Mouse (Mus musculus) heart, embryonic 13.5 days (tissue): ENCODE measurements at regions not wholly inside any gene's neighbourhood (a gene's known extent, or its start where the extent isn't known, plus 50 kb on each side); places are given as distances from the start of the nearest gene placed in this dataset.

Experiments
- ATAC-seq: fragments of 200-750 bp; cut with Nextera tagmentation; 2 replicates; pipeline ENCODE4 v1.8.0; 2017; ENCODE audit warnings: moderate TSS enrichment; ENCODE audit not compliant: insufficient number of reproducible peaks, low FRiP score, low TSS enrichment; ENCODE audit errors: extremely low read depth
- H3K27ac ChIP-seq: fragments of 300-500 bp; sonication (generic); replicated peaks from 2 replicates; pipeline ENCODE4 v1.5.1; 2015; ENCODE audit warnings: moderate library complexity, mild to moderate bottlenecking, inconsistent platforms
- H3K27me3 ChIP-seq: fragments of 300-500 bp; sonication (generic); replicated peaks from 2 replicates; pipeline ENCODE4 v1.6.1; 2015; ENCODE audit warnings: mild to moderate bottlenecking, inconsistent platforms
- H3K36me3 ChIP-seq: fragments of 300-500 bp; sonication (generic); 2 replicates; pipeline ENCODE4 v1.6.1; 2015; ENCODE audit warnings: mild to moderate bottlenecking, inconsistent platforms
- H3K4me1 ChIP-seq: fragments of 300-500 bp; sonication (generic); 2 replicates; pipeline ENCODE4 v1.6.1; 2015; ENCODE audit warnings: inconsistent platforms
- H3K4me2 ChIP-seq: fragments of 300-500 bp; sonication (generic); 2 replicates; pipeline ENCODE4 v1.6.1; 2015; ENCODE audit warnings: inconsistent platforms, mild to moderate bottlenecking, moderate library complexity
- H3K4me3 ChIP-seq: fragments of 300-500 bp; sonication (generic); 2 replicates; pipeline ENCODE4 v1.5.1; 2015; ENCODE audit warnings: moderate library complexity, mild to moderate bottlenecking, inconsistent platforms
- H3K9ac ChIP-seq: fragments of 300-500 bp; sonication (generic); 2 replicates; pipeline ENCODE4 v1.6.1; 2015; ENCODE audit warnings: inconsistent platforms, mild to moderate bottlenecking, moderate library complexity
- H3K9me3 ChIP-seq: fragments of 300-500 bp; sonication (generic); 2 replicates; pipeline ENCODE4 v1.6.1; 2016; ENCODE audit warnings: inconsistent platforms
- WGBS: fragments of 180-500 bp; shearing (Covaris S2); methylation state at CpG from one replicate; pipeline ENCODE4 v1.1.7; 2015; ENCODE audit warnings: mixed read lengths; 5-methylcytosine and 5-hydroxymethylcytosine counted together

DNA sequence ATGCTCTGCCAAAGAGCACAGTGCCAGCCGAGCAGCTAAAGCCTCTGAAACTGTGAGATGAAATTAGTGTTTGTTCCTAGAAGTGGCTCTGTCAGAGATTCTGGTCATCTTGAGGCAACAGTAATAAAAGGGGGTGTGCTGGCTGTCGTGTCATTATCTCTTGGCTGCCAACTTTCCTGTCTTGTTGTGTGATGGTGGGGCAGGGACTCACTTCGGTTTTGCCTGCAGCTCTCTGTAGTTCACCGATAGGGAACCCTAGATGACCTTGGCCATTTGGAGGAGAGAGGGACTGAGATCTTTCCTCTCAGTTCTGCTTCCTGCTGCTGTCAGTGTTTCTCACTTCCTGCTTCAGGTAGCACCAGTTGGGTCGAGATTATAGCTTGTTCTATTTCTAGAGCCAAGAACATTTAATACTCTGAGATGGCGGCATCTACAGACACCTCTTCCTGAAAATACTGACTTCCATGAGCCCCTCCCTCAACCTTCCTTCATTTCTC, 159.8 kb upstream of the Kbtbd8 start:
- H3K4me1 ChIP-seq = peaks cover 19% of the 10 kb centered on the region
- H3K27me3 ChIP-seq = peaks cover 7% of the 10 kb centered on the region; the same call in 1 of the 2 replicates
- no peak overlapping the region for H3K4me3 ChIP-seq
- H3K9me3 ChIP-seq = peaks cover 8% of the 10 kb centered on the region
- 55% methylated on average over 6 of the region's 6 CpGs for WGBS
- no peak overlapping the region for H3K27ac ChIP-seq
- ATAC-seq = no peak
- H3K9ac ChIP-seq = no peak overlapping the region
- H3K4me2 ChIP-seq = no peak overlapping the region
- no peaks in the 10 kb centered on the region for H3K36me3 ChIP-seq

DNA sequence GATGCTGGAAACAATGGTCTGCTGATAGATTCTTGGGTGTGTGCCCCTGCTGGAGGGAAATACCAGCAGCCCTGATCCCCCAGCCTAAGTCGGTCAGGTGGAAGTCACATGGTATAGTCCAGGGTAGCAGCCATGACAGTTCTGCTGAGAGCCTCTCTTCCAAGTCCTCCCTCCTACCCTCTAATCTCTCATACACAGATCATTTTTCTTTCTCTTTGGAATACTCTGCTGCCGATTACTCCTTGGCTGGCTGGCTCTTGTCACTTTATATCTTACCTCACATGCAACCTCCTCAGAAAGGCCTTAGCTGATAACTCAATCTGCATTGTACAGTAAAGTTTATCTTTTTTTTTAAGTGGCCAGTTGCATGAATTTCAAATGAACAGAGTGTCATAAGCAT, 162.5 kb upstream of the Kbtbd8 start:
- Histone ChIP-seq H3K9me3 (peaks cover 8% of the 10 kb centered on the region), H3K36me3 (no peaks in the 10 kb centered on the region), H3K4me2 (no peak overlapping the region), H3K4me3 (no peak overlapping the region), H3K27ac (no peak overlapping the region), H3K4me1 (peaks cover 11% of the 10 kb centered on the region), H3K9ac (no peak overlapping the region), H3K27me3 (peaks cover 12% of the 10 kb centered on the region; the same call in 1 of the 2 replicates)
- 42% methylated on average over 2 of the region's 2 CpGs for WGBS
- ATAC-seq = no peak

DNA sequence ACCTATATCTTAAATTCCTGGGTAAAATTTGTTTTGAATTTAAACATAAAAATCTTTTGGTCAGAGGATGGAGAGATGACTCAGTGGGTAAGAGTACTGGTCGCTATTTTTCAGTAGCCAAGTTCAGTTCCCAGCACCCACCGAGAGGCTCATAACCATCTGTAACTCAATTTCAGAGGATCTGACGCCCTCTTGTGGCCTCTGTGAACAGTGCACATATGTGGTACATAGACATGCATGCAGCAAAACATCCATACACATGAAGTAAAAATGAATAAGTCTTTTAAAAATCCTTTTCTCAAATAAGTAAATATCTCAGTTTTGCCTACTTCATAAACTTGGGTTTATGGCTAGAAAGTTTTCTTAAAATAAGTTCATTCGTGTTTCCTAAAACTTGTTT, 163.4 kb upstream of the Kbtbd8 start:
- Histone ChIP-seq H3K36me3 (no peaks in the 10 kb centered on the region), H3K27me3 (peaks cover 12% of the 10 kb centered on the region; the same call in 1 of the 2 replicates)

DNA sequence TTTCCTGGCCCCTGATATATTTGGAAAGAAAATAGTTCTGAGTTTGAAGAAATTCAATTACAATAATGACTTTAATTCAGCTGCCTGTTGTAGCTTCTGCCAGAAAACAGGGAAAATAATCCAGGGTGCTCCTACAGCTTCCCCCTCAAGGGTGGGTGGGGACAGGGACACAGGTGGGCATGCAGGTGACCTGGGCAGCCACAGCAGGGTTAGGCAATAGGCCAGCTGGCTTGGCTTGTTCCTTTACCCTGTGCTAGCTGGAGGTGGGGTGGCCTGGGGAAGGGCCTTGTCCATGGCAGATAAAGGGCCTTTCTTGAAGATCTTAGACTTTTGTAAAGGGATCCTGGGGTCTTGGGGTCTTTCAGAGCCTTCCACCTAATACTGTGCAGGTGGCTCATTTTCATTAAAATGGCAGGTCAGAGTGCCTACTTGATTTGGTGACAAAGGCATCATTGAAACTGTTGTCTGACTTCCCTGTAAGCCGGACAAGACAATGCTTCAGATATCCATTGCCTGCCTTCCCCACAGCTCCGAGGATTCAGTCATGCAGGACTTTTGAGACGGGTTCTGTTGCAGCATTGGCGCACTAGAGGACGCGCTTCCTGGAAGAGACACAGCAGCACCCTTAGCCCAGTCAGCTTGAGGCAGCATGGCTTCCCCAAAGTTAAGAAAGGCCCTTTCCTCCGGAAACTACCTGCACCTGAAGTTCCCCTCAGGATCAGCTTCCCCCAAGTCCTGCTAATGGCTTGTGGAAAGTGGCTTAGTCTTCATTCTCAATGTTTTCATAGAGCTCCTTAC, 164.9 kb upstream of the Kbtbd8 start:
- H3K9ac ChIP-seq = no peak overlapping the region
- H3K36me3 ChIP-seq = no peaks in the 10 kb centered on the region
- no peak overlapping the region for H3K4me3 ChIP-seq
- peaks cover 8% of the 10 kb centered on the region for H3K9me3 ChIP-seq
- H3K4me2 ChIP-seq = no peak overlapping the region
- no peak overlapping the region for H3K27ac ChIP-seq
- peaks cover 11% of the 10 kb centered on the region for H3K4me1 ChIP-seq
- ATAC-seq = no peak
- 86% methylated on average over 7 of the region's 7 CpGs for WGBS
- peaks cover 6% of the 10 kb centered on the region; the same call in 1 of the 2 replicates for H3K27me3 ChIP-seq

More for the DNA sequence above, 163.4 kb upstream of the Kbtbd8 start:
- H3K9ac ChIP-seq = no peak overlapping the region
- no peak overlapping the region for H3K27ac ChIP-seq
- no peak overlapping the region for H3K4me3 ChIP-seq
- peaks cover 8% of the 10 kb centered on the region for H3K9me3 ChIP-seq
- no peak overlapping the region for H3K4me2 ChIP-seq
- H3K4me1 ChIP-seq = peaks cover 11% of the 10 kb centered on the region
- WGBS = 78% methylated on average over 4 of the region's 4 CpGs
- no peak for ATAC-seq

DNA sequence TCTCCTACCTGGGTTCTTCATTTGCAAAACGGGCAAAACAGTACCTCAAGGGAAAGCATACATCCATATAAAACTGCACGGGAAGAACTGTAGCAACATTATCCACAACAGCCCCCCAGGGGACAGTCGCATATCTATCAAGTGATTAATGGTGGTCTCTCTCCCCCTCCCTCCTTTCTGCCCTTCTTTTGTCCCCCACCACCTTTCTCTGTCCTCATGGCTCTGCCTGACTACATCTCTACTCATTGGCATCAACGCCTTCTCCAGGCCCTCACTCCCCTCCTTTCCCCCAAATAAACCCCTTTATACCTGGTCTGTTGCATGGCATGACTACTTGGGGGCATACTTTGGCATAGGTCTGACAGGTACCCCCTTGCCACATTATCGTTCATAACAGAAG, 166.1 kb upstream of the Kbtbd8 start:
- 76% methylated on average over 5 of the region's 5 CpGs for WGBS
- peaks cover 6% of the 10 kb centered on the region; the same call in 1 of the 2 replicates for H3K27me3 ChIP-seq
- H3K36me3 ChIP-seq = no peaks in the 10 kb centered on the region
- H3K9me3 ChIP-seq = peaks cover 8% of the 10 kb centered on the region
- ATAC-seq = no peak
- H3K4me3 ChIP-seq = no peak overlapping the region
- H3K9ac ChIP-seq = no peak overlapping the region
- H3K27ac ChIP-seq = no peak overlapping the region
- H3K4me1 ChIP-seq = peaks cover 11% of the 10 kb centered on the region
- H3K4me2 ChIP-seq = no peak overlapping the region

DNA sequence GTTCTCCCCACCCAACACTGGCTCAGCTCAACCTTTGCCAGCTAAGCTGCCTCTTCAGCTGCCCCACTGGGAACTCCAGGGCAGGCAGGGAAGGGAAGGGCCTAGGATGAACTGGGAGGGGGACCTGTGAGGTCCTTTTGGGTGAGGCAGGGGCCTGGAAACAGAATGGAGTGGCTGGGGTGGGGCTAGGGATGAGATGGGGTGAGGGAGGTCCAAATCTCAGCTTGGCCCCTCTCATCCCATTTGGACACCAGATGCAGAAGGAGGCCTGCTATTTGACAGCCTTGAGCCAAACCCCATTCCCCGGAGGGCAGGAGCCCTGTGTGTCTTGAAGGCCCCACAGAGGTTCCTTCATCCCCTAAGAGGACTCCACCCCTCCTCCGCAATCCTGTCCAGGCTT, 166.7 kb upstream of the Kbtbd8 start:
- Histone ChIP-seq H3K9ac (no peak overlapping the region), H3K4me1 (peaks cover 11% of the 10 kb centered on the region), H3K36me3 (no peaks in the 10 kb centered on the region), H3K27ac (no peak overlapping the region), H3K27me3 (peaks cover 6% of the 10 kb centered on the region; the same call in 1 of the 2 replicates), H3K4me3 (no peak overlapping the region), H3K4me2 (no peak overlapping the region), H3K9me3 (peaks cover 8% of the 10 kb centered on the region)
- no peak for ATAC-seq
- WGBS = 51% methylated on average over 2 of the region's 2 CpGs

DNA sequence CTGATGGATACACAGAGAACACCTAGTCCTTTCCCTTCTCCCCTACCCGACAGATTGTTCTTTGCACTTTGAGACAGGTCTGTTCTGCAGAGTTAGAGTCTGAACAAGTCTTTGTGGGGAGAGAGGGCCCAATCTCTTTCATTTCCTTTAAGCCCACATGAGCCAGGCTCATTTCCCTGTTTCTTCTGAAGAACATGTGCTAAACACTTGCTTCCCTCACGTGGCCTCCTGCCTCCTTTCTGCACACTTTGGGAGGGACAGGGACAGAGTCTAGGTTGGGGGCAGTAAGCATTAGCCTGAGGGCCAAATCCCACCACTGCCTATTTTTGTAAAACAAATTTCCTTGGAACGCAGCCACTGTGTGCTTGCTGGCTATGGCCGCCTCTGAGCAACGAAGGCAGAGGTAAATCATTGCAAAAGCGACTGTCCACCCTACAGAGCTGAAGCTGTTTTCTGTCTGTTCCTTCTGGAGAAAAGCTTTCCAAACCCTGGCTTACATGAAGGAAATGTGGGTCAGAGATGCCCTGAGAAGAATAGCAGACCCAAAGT, 170.6 kb upstream of the Kbtbd8 start:
- Histone ChIP-seq H3K36me3 (no peaks in the 10 kb centered on the region), H3K4me1 (peaks cover 6% of the 10 kb centered on the region; the same call in 1 of the 2 replicates), H3K4me3 (no peak overlapping the region), H3K9ac (no peak overlapping the region), H3K27me3 (peaks cover 6% of the 10 kb centered on the region; the same call in 1 of the 2 replicates), H3K4me2 (no peak overlapping the region), H3K27ac (no peak overlapping the region), H3K9me3 (no peaks in the 10 kb centered on the region)
- no peak for ATAC-seq
- WGBS = 77% methylated on average over 6 of the region's 6 CpGs

DNA sequence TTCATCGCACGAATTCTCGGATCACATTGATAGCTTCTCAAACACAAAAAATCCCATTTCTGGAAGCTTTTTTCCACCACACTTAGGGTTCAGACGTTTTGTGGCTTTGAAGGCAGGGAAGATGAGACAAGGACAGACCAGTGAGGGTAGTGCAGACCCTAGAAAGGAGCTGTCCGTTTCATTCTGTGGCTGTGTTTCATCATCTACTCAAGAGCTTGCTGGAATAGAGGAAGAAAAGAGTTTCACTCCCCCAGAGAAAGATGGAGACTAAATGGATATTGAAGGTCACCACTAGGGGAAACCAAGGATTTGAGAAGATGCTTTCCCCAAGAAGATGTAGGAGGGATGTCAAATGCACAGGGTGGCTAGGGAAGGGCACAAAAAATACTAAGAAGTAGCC, 171.3 kb upstream of the Kbtbd8 start:
- Histone ChIP-seq H3K4me3 (no peak overlapping the region), H3K4me2 (no peak overlapping the region), H3K27ac (no peak overlapping the region), H3K9ac (no peak overlapping the region), H3K9me3 (no peaks in the 10 kb centered on the region), H3K27me3 (peaks cover 2% of the 10 kb centered on the region; the same call in 1 of the 2 replicates), H3K4me1 (peaks cover 6% of the 10 kb centered on the region; the same call in 1 of the 2 replicates), H3K36me3 (no peaks in the 10 kb centered on the region)
- ATAC-seq = no peak
- WGBS = 68% methylated on average over 5 of the region's 5 CpGs

DNA sequence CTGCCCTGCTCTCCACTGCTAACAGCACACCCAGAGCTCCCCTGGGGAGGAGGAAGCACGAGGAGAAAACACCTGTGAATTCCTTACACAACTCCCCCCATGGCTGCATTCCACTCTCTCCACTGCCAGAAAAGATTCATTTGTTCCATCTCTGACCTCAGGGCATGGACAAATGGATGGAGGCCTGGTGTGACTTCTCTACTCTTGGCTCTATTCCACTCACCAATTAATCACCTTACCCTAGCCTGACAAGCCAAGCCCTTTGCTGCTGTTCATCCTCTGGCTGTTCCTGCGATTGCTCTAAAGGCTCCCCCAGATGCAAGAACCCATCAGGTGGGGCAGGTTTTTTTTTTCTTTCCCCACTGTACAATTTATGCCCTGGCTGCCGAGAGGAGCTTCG, 172.8 kb upstream of the Kbtbd8 start:
- H3K9me3 ChIP-seq = no peaks in the 10 kb centered on the region
- no peak overlapping the region for H3K4me3 ChIP-seq
- WGBS = 68% methylated on average over 4 of the region's 4 CpGs
- no peak for ATAC-seq
- H3K4me1 ChIP-seq = peaks cover 6% of the 10 kb centered on the region; the same call in 1 of the 2 replicates
- no peak overlapping the region for H3K9ac ChIP-seq
- no peak overlapping the region for H3K4me2 ChIP-seq
- H3K27me3 ChIP-seq = no peaks in the 10 kb centered on the region
- H3K36me3 ChIP-seq = no peaks in the 10 kb centered on the region
- H3K27ac ChIP-seq = no peak overlapping the region

DNA sequence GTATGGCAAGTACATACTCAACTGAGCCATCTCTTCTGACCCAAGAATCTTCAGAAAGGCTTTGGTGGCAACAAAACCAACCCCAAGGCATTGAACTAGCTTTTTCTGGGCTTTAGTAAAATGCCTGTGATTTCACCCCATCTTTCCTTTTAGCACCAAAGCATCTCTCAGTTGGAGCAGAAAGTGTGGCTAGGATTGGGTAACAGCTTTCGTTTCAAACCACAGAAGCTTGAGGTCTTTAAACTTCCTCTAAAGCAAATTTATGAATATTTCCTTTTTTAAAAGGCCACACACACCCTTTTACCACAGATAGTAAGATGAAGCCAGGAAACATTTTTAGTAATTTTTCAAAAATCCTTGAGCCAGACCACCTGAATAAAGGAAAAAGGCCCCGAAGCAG, 178.1 kb upstream of the Kbtbd8 start:
- no peaks in the 10 kb centered on the region for H3K9me3 ChIP-seq
- no peak overlapping the region for H3K27ac ChIP-seq
- ATAC-seq = no peak
- WGBS = 86% methylated on average over 2 of the region's 2 CpGs
- H3K9ac ChIP-seq = no peak overlapping the region
- H3K27me3 ChIP-seq = no peaks in the 10 kb centered on the region
- H3K36me3 ChIP-seq = no peaks in the 10 kb centered on the region
- H3K4me2 ChIP-seq = no peak overlapping the region
- H3K4me1 ChIP-seq = peaks cover 9% of the 10 kb centered on the region; the same call in 1 of the 2 replicates
- H3K4me3 ChIP-seq = no peak overlapping the region

DNA sequence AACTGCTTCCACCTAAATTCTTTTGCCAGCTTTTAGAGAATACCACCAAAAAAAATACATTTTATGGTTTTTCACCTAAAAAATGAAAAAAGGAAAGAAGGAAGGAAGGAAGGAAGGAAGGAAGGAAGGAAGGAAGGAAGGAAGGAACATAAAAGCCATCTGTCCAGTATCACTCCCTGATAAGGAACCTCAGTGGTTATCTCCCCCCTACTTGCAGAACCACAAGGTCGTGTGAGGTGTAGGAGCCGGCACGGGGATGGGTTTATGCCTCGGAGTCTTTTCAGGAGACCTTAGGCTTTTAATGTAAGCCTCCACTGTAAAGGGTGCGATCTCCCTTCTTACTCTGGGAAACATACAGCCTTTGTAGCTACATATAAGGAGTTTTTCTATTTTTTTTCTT, 180.8 kb upstream of the Kbtbd8 start:
- Histone ChIP-seq H3K9ac (no peak overlapping the region), H3K27me3 (no peaks in the 10 kb centered on the region), H3K27ac (no peak overlapping the region), H3K36me3 (no peaks in the 10 kb centered on the region), H3K9me3 (no peaks in the 10 kb centered on the region), H3K4me1 (peaks cover 9% of the 10 kb centered on the region; the same call in 1 of the 2 replicates), H3K4me2 (no peak overlapping the region), H3K4me3 (no peak overlapping the region)
- 60% methylated on average over 5 of the region's 5 CpGs for WGBS
- ATAC-seq = no peak
